Mouse (Mus musculus) layer of hippocampus, postnatal 25 days (tissue): Measurements from ENCODE around the gene Prr15l. TPM values are rescaled to one million over a fixed set of nuclear protein-coding genes. Genes with fewer than 3 reads are reported as not detected.

Source experiments
- DNase-seq, 2 experiments: peaks; one replicate each; pipeline ENCODE4 v3.0.0; 2022; ENCODE audit warnings: mixed read lengths in 2 of 2, low spot score in 1 of 2; ENCODE audit errors: extremely low spot score in 1 of 2
- total RNA-seq, 2 experiments: library from RNA; stranded (reverse); gene quantifications; 2 replicates each; pipeline ENCODE4 v1.2.3; 2021

The Prr15l gene
- not detected for total RNA-seq

DNA sequence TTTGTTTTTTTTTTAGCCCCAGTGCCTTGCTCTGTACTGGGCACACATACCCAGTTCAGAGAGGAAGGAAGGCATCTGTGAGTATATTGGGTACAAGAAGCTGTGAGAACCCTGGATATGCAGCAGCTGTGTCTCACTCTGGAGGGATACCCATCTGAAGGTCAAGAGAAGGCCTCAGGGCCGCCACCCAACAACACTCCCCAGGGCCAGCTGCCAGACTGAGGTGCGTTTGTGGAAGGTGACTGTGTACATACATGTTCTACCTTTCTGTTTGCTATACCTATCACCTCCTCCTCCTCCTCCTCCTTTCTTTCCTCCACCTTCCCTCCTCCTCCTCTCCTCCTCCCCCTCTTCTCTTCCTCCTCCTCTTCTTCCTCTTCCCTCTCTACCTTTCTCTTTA lies at the start of gene Prr15l:
TSS of gene Prr15l (plus strand) at position 17 of the 400 bp plus-strand sequence.
- DNase-seq, result no peak

DNA sequence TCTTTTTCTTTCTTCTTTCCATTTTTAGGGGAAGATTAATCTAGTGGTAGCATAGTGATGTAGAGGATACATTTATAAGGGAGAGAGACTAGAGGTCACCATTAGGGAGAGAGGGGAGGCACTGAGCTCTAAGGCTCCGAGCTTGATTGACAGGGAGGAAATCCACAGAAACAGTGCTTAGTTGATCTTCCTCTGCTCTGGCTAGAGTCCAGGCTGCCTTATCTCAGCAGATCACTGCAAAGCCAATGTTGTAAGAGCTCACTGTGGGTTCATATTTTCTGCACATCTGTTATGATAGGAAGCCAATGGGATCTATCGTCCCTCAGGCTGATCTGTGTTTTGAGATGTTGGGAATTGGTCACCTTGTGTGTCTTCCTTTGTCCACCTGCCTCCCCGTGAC lies 49.2 kb upstream of the Prr15l start:
- no peak for DNase-seq

DNA sequence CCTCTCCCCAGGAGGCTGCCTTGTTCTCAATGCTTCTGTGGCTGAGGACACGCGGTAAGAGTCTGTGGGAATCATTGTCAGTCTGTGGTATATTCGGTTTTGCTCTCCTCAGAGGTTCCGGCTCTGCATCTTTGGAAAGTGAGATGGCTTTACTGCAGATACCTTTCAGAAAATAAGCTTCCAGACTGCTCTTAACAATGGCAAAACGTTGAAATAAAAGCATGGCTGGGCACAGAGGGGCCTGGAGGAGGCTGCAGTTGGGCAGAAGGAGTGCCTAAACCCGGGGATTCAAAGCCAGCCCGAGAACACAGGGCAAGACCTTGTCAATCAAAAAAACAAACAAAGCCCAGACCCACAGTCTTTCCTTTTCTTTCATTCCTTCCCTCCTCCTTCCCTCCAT lies 48.5 kb upstream of the Prr15l start:
- no peak for DNase-seq

DNA sequence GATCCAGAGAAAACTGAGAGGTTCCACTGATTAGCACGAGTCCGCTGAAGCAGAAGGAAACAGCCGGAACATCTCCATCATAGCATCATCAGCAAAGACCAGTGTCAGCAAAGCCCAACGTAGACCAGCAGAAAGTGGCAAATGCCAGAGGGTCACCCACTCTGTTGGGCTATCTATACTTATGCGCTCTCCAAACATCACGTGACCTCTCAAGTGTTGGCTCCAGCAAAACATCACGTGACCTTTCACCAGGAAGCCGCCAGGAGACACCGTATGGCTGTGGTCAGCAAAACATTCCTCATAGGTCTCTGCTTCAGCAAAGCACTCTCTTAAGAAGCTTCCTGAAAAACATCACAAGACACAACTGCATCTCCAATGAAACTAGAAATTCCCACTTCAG lies 47.6 kb upstream of the Prr15l start:
- DNase-seq, result no peak

DNA sequence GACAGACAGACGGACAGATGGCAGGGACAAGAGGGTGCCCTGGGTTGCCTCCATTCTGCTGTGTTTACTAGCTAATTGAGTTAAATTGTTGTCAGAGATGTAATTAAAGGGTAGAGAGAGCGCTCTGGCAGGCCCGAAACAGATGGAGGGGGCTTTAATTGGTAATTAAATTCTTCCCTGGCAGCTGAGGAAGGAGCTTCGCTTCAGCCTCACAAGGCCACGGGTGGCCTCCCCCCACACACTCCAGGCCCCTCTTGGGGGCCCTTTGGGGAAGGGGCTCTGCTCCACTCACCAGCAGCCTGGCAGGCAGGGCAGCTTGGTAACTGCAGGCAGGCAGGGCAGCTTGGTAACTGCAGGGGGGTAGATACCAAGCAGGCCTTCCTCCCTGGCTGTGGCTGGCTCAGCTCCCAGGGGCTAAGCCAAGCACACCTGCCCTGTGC lies 42.0 kb upstream of the Prr15l start:
- DNase-seq, result no peak

DNA sequence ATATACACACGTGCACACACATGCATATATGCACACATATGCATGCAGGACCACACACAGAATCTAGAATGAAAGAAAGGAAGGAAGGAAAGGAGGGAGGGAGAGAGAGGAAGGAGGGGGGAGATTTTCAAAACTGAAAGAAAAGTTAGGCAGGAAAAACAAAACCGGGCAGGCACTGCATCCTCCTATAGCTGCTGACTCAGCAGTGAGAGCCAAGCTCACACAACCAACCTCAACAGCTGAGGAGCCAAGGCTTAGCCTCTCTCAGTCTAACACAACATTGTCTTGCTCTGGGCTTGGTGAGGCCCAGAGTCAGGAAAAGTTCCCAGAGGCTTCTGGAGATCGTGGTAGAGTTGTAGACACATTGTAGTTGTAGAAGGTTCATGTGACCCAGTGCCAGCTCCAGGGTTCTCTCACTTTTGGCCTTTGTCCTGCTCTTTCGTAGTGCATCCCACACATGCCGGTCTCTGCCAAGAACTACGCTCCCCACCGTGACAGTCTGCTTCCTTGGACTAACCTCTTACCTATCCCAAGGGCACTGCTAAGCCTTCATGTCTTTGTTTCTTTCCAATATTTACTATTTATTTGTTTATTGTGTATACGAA lies 40.9 kb upstream of the Prr15l start:
- DNase-seq, result no peak

DNA sequence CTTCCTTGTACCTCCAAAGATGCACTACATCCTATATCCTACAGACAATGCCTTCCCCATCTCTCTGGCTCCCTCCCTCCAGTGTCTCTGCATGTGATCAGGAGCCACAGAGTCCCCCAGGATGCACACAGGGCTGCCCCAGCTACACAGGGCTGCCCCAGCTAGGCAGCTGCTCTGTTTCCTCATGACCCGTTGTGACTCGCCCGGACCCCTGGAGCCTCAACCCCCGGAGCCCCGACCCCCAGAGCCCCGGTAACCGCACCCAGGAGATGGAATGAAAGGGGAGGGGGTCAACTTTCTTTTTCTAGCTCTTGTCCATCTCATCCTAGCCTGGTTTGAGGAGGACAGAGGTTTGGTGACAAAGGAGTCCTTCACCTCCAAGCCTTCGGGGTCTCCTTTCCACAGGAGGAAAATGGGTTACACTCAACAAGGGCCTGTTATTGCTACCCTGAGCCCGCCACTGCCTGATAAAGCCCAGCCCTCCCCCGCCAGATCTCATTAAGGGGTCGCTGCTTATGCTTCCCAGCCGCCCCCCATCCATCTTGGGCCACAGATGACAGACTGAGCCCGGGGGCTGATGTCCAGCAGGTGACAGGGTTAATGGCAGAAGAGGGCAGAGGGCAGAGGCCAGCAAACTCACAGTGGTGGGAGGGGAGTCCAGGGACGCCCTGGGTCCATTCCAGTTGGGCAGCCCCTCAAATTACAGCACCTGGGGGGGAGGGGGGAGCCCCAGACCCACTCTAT lies 35.9 kb upstream of the Prr15l start:
- no peak for DNase-seq

DNA sequence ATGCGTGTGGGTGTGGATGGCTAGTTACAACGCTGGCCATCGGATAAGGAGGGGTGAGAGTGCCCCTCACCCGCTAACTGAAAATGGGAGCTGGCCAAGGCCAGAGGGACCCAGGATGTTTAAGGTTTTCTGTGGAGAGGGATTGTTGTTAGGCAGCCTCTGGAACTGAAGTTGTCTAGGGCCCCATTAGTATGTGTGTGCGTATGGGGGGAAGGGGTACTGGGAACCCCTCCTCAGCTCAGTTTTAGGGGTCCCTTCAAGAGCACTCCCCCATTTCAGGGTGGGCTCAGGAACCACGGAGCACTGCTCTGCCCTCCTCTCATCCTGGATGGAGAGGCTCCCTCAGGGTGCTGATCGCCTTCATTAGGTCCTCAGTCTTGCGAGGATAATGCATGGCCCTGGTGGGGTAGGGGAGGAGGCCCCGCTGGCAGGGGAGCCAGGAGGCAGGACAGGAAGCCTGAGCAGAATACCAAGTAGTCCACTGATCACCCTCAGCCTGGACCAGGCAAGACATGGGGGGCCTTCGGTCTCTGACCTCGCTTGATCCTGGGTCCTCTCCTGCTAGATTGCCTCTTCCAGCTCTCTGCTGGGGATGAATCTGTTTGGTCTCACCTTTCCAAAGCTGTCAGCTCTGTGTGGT lies 34.6 kb upstream of the Prr15l start:
- DNase-seq, result no peak

DNA sequence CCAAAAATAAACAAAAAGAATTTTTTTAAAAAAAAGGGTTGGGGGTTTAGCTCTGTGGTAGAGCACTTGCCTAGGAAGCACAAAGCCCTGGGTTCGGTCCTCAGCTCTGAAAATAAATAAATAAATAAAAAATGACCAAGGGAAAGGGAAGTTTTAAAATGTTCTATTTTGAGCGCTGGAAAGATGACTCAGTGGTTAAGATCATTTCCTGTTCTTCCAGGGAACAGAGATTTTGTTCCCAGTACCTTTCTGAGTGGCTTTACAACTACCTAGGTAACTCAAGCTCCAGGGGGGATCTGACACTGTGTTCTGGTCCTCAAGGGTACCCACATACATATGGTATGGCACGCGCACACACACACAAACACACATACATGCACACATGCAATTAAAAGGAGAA lies 32.0 kb upstream of the Prr15l start:
- no peak for DNase-seq

DNA sequence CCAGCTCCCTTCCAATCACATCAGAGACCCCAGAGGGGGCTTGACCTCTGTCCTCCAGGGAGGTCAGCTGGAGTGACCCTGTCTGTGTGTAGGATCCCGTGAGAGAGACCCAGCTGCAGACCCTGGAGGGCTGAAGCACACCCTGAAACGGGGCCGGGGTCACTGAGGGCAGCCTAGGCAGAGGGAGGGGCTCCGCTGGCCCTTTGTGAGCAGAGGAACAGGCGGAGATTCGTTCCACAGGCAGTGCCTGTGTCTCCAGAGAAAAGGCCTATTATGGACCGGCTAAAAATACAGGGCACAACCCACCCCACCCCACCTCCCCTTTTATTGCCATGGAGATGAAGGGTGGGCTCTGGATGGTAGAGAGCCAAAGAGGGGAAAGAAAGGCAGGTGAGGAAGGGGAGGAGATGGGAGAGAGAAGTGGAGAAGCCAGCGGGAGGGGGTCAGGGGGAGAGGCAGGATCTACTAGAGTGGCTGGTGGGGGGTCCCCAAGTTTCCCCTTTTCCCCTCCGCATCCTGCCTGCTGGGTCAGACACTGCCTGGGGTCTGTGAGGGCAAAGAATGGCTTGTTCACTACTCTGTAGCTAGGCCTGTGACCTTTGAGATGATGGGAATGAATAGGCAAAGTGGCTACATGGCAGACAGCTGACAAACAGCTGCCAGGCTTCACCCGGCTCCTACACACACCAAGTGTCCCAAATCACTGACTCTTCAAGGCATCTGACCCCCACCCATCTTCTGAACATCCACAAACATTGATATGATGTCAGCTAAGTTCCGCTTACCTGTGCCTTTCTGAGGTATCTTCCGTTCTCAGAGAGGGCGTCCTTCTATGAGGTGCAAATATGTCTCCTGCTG lies 28.2 kb upstream of the Prr15l start:
- no peak for DNase-seq

DNA sequence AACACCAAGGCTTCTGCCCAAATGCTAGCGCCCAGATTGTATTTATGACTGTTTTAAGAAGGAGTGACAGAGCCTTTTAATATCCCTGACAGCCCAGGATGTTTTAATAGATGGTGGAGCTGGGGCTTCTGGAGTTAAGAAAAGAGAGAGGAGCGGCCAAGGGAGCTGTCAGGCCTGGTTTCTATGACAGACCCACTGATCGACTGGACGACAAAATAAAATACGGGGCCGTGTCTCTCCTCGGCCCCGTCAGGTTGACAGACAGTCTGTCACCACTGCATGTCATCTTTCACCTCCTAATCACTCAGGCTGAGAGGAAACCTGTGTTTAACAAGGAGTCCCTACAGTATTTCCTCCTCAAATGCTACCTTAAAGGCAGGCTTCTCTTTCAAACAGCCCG lies 26.6 kb upstream of the Prr15l start:
- no peak for DNase-seq

DNA sequence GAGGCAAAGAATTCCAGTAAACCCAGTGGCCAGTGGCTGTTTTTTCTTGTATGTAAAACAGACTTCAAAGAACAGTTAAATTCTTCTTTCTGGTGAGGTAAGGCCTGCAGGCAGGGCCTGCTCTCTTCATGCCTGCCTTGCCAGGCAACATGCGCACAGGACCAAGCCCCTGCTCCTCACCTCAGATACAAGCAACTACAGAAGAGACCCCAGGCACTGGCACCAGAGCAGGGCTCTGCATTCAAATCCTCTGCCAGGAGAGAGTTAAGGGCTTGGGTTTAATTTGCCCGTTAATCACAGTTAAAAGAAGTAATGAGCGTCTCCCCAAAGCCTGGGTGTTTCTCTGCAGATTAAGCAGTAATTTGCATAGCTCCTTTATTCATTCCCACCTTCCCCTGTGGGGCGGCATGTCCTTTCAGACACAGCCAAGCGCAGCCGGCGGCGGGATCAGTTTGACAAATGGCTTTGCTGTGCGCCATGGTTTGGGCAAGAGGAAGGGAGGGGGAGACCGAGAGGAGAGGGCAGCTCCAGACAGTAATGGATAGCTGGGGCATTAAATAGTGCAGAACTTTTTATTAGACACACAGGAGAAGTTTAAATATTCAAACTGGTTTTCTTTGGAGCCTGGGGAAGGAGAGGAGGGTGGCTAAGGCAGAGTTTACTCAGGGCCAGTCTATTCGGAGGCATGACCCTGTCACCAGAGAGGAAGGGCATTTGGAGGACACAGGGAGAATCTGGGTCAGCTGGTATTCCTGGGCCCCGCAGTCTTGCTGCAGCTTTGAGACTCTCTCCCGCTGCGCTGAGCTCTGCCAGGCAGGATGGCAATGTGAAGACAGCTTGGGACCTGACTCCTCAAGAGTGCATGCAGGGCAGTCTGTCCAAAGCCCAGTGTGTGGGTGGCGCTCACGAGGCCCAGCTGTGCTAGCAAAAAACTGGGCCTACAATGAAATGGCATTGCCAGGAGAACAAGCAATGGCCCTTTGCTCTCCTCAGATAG lies 25.0 kb upstream of the Prr15l start:
- DNase-seq, result no peak

DNA sequence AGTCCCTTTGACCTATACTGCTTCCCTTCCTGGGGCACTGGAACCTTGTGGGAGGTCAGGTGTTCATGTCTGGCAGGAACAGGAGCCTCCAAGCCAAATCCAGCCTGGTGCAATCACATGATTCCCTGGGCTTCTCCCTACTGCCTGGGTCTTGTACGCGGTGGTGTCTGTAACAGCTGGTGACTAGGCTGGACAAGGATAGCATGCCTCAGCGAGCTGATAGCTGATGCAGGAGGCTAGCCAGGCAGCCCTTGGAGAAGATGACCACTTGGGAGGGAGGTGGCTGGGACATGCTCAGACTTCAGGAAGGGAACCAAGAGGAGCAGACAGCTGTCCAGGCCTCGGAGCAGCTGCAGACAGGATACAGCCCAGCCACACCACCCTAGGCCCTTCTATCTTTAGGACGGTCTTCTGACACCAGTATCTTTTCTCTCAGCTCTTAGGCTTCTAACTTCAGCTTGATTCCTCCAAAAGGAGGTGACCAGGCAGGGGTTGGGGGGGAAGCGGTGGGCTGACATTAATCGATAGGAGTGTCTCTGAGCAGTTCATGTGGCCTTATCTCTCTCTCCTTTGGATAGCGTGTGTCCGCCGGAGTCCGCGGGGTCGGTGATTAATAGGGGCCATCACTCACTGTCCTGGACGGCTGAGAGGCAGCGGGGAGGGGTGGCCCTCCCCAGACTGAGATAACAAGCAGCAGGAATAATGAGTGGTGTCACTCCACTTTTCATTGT lies 21.3 kb upstream of the Prr15l start:
- DNase-seq, result no peak

DNA sequence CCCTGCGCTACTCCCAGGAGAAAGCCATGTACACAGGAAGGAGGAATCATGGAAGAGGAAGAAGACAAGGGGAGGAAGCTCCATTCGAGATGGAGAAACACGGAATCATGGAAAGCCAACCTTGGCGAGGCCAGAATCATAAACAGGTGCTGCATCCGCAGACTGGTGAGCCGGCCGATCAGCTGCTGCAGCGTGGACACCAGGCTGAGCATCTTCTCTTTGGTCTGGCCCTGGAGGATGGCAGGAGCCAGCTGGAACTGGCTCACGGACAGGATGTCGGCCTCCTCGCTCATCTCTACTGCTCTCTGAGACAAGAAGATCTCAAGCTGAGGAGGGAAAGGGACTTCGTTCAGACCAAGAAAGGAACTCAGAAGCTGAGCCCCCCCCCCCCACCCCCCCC lies 19.3 kb upstream of the Prr15l start:
- no peak for DNase-seq

DNA sequence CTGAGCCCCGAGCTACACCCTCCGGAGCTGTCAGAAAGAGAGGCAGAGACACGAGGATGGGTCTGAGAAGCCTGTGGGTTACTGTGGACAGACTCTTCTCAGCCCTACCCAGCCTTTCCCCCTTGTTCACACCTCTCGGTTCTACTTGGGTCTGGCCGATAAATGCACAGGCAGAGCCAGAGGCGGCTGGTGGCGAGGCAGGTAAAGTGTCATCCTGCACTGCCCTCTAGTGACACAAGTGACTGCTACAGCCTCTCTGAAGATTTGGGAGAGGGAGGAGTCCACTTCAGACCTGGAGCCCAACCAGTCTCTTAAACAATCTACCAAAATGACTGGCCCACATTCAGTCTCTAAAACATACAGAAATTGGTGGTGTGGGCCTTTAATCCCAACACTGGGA lies 17.9 kb upstream of the Prr15l start:
- DNase-seq, result peak; percentile 66 to 80

DNA sequence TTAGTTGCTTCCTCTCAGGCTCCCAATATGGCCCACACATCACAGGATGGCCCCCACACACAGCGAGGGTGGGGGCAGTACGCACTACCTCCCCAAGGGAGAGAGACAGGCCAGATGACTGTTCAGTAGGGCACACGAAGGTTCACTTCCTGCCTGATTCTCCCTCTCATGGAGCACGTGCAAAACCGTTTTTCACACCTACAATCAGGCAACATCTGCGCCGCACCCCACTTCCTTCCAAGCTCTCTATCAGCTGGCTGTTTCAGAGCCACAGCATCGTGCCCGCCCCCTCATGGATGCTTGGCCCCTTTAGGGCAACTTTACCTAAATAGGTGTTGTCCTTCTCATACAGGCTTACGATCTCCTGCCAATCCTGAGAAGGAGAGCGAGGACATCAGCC lies 15.2 kb upstream of the Prr15l start:
- DNase-seq, result no peak

DNA sequence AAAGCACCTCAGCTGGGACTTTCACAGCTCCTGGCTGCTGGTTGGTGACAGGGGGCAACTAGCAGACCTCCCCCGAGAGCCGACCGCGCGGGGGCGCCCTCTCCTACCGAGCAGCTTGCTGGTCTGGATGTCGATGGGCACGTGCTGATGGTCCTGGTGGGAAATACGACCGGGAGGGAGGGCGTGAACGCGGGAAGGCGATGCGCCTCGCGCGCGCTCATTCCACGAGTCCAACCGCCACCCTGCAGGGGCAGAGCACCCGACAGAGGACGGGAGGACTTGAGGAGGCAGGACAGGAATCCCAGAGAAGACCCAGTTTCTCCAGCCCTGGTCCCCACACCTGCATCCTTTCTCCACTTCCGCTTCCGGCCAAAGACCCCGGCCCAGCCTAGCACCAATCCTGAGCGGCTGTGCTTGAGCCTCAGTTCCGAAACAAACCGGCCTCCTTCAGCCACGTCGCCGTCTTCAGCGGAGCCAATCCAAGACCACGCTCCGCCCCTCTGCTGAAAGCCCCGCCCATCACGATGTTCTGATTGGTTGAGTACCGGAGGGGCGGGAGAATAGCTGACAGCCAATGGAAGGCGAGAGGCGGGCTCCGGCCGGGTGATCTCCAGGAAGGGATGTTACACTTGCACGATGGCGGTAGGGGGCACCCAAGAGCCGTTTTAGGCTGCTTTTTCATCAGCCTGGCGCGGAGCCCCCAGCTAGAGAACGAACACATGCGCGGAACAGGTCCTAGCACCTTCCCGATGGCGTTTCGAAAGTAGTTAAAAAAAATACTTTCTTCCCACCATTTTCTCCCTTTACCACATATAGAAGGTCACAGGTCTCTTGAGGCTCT lies 11.6 kb upstream of the Prr15l start, which contains the start of gene Cdk5rap3:
TSS of gene Cdk5rap3 (minus strand) at position 453 of the 841 bp plus-strand sequence.
- DNase-seq, result peak; percentile 95 to 98

DNA sequence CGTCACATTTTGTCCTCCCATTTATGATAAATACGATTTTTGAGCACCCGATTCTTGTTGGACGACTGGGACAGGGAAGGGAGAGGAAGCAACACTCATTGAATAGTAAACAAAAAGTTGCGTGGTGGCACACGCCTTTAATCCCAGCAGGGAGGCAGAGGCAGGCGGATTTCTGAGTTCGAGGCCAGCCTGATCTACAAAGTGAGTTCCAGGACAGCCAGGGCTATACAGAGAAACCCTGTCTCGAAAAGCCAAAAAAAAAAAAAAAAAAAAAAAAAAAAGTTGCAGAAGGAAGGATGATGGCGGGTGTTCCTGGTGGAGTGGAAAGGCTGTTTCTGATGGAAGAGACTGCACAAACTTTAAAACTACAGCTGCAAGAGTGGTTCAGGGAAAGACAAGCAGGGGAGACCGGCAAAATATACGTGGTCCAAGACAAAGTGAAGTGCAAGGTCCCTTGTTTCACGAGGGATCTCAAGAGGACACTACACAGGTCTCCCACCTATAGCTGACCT lies 11.0 kb upstream of the Prr15l start:
- DNase-seq, result no peak
